8 mouse cellular contexts compared by ENCODE assay signal in the genomic region with DNA sequence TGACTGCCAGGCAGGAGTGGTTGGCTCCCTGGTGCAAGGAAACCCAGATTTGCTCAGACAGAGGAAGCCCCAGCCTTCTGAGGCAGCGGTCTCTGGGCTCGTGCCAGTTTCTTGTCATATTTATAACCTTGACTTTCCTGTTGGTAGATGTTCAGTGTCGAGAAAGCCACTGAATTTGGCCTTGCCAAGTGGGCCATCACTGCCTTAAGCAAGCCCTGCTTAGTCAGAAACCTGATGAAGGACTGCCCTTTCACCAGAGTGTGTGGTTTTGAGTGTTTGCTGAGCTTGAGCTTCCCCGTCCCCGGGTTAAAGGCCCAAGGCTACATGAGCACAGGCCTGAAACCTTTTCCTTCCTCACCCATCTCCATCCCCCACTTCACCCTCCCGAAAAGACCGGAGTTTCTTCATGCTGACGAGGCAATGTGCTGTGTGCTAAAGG.
DNase-seq lines count a peak whose midpoint lies in the region; ATAC-seq and TF ChIP-seq lines count a peak whose summit lies in the region.

No protein-coding gene starts in this region.

- H3K27me3 ChIP-seq in intestine, embryonic 16.5 days (replicated peaks; ENCODE audit: control insufficient read depth, insufficient read depth, low read length) = no peaks in the 10 kb centered on the region
- H3K27me3 ChIP-seq in midbrain, embryonic 13.5 days = no peaks in the 10 kb centered on the region
- no peaks in the 10 kb centered on the region for H3K27me3 ChIP-seq in midbrain, postnatal 0 days (ENCODE audit: insufficient read depth, low read length)

- H3K4me2 ChIP-seq in intestine, embryonic 16.5 days (ENCODE audit: low read depth, low read length) = no peak overlapping the region
- H3K4me2 ChIP-seq in midbrain, embryonic 13.5 days (replicated peaks) = no peak overlapping the region
- no peak overlapping the region for H3K4me2 ChIP-seq in midbrain, postnatal 0 days (ENCODE audit: low read depth, low read length, poor library complexity, severe bottlenecking)

- peak; percentile 30; the same call in 1 of the 2 replicates for ATAC-seq in intestine, embryonic 16.5 days
- ATAC-seq in midbrain, embryonic 13.5 days = no peak
- ATAC-seq in midbrain, postnatal 0 days (ENCODE audit: low FRiP score) = no peak

- no peaks in the 10 kb centered on the region for H3K9me3 ChIP-seq in intestine, embryonic 16.5 days (ENCODE audit: control insufficient read depth, low read length)
- H3K9me3 ChIP-seq in midbrain, embryonic 13.5 days = no peaks in the 10 kb centered on the region
- H3K9me3 ChIP-seq in midbrain, postnatal 0 days (ENCODE audit: low read length) = no peaks in the 10 kb centered on the region

- 58% methylated on average over 8 of the region's 8 CpGs for WGBS in intestine, embryonic 16.5 days
- 91% methylated on average over 8 of the region's 8 CpGs for WGBS in midbrain, embryonic 13.5 days
- WGBS in midbrain, postnatal 0 days = 82% methylated on average over 8 of the region's 8 CpGs

- H3K4me3 ChIP-seq in intestine, embryonic 16.5 days (ENCODE audit: low read length) = no peak overlapping the region
- no peak overlapping the region for H3K4me3 ChIP-seq in midbrain, embryonic 13.5 days (replicated peaks)
- H3K4me3 ChIP-seq in midbrain, postnatal 0 days (ENCODE audit: low read depth, low read length) = no peak overlapping the region

- H3K4me1 ChIP-seq in intestine, embryonic 16.5 days (ENCODE audit: control insufficient read depth, insufficient read depth, low read length) = 0 out of 2 replicates have a peak, but pooled peaks cover 3% of the 10 kb centered on the region
- no peaks in the 10 kb centered on the region for H3K4me1 ChIP-seq in midbrain, embryonic 13.5 days (replicated peaks)
- no peaks in the 10 kb centered on the region for H3K4me1 ChIP-seq in midbrain, postnatal 0 days (ENCODE audit: insufficient read depth, low read length)

- no peak for TF ChIP-seq CTCF in midbrain, postnatal 0 days (IDR thresholded peaks at IDR 0.05)

- H3K9ac ChIP-seq in intestine, embryonic 16.5 days (ENCODE audit: low read depth, low read length) = no peak overlapping the region
- H3K9ac ChIP-seq in midbrain, embryonic 13.5 days (replicated peaks) = no peak overlapping the region
- no peak overlapping the region for H3K9ac ChIP-seq in midbrain, postnatal 0 days (replicated peaks; ENCODE audit: low read length, poor library complexity, severe bottlenecking)

- peak; percentile 47 for DNase-seq in CD4-positive helper T cell, adult 2 months (ENCODE audit: low read depth, low spot score)
- peak; percentile 94 for DNase-seq in adrenal gland, adult 8-10 months
- peak; percentile 64 for DNase-seq in lung, postnatal 25 days (ENCODE audit: low spot score)
- no peak for DNase-seq in cerebellum, adult 9-10 months
- no peak for DNase-seq in midbrain, postnatal 0 days (ENCODE audit: low spot score)
- no peak for DNase-seq in cerebellum, postnatal 25 days

- no peak overlapping the region for H3K27ac ChIP-seq in intestine, embryonic 16.5 days (ENCODE audit: low read length)
- no peak overlapping the region for H3K27ac ChIP-seq in midbrain, embryonic 13.5 days
- H3K27ac ChIP-seq in midbrain, postnatal 0 days (ENCODE audit: low read depth, low read length) = no peak overlapping the region

- 0 out of 2 replicates have a peak, but pooled peaks cover 2% of the 10 kb centered on the region for H3K36me3 ChIP-seq in intestine, embryonic 16.5 days (ENCODE audit: control insufficient read depth, insufficient read depth, low read length)
- 0 out of 2 replicates have a peak, but pooled peaks cover 4% of the 10 kb centered on the region for H3K36me3 ChIP-seq in midbrain, embryonic 13.5 days
- H3K36me3 ChIP-seq in midbrain, postnatal 0 days (ENCODE audit: insufficient read depth, low read length) = no peaks in the 10 kb centered on the region

Comparison
In these comparisons a context has a peak if more than half of its experiments do, and no peak if none do; other contexts are left out.
1. DNase-seq: peak in CD4-positive helper T cell, adult 2 months (single experiment), adrenal gland, adult 8-10 months (single experiment) and lung, postnatal 25 days (single experiment); none in cerebellum, adult 9-10 months (single experiment), midbrain, postnatal 0 days (single experiment) and cerebellum, postnatal 25 days (0 of 2).